Mouse (Mus musculus) right cerebral cortex, postnatal 36 days (tissue): ENCODE data around the gene Slc35d1.
A peak's percentile ranks its signal among the peaks of the same experiment; 100 is the strongest.

ENCODE experiments used
- DNase-seq, 2 experiments: peaks; one replicate each; pipeline ENCODE4 v3.0.0; 2022; ENCODE audit warnings: low spot score in 2 of 2, mixed read lengths in 1 of 2

Gene Slc35d1

GRCm38 (mm10) chr4:103214925-103215820, at the start of gene Slc35d1:
TSS of gene Slc35d1 (minus strand) at chr4:103215164.
- peak; percentile 59 to 65 for DNase-seq

GRCm38 (mm10) chr4:103263812-103264396, 48.9 kb upstream of the Slc35d1 start:
- no peak for DNase-seq

GRCm38 (mm10) chr4:103263378-103263777, 48.4 kb upstream of the Slc35d1 start:
- DNase-seq: no peak

- no peak for DNase-seq
Measured at GRCm38 (mm10) chr4:103258817-103259216, 43.9 kb upstream of the Slc35d1 start.

- no peak for DNase-seq
Measured at GRCm38 (mm10) chr4:103253846-103254245, 38.9 kb upstream of the Slc35d1 start.

- no peak for DNase-seq
Measured at GRCm38 (mm10) chr4:103249436-103250085, 34.6 kb upstream of the Slc35d1 start.

GRCm38 (mm10) chr4:103247813-103248212, 32.8 kb upstream of the Slc35d1 start:
- no peak for DNase-seq

- DNase-seq: no peak
Measured at GRCm38 (mm10) chr4:103247249-103247648, 32.3 kb upstream of the Slc35d1 start.

- no peak for DNase-seq
Measured at GRCm38 (mm10) chr4:103232156-103232555, 17.2 kb upstream of the Slc35d1 start.

GRCm38 (mm10) chr4:103222854-103223253, 7.9 kb upstream of the Slc35d1 start:
- DNase-seq: no peak

GRCm38 (mm10) chr4:103221789-103222188, 6.8 kb upstream of the Slc35d1 start:
- DNase-seq: no peak

GRCm38 (mm10) chr4:103219011-103219410, 4.0 kb upstream of the Slc35d1 start:
- no peak for DNase-seq

GRCm38 (mm10) chr4:103216046-103216445, 1.1 kb upstream of the Slc35d1 start:
- no peak for DNase-seq

GRCm38 (mm10) chr4:103214498-103214924, 453 bp downstream of the Slc35d1 start:
- DNase-seq: peak; percentile 59 to 64

- no peak for DNase-seq
Measured at GRCm38 (mm10) chr4:103213859-103214497, 986 bp downstream of the Slc35d1 start.

- no peak for DNase-seq
Measured at GRCm38 (mm10) chr4:103208553-103208952, 6.4 kb downstream of the Slc35d1 start.

GRCm38 (mm10) chr4:103203646-103204045, 11.3 kb downstream of the Slc35d1 start:
- no peak for DNase-seq

- DNase-seq: no peak
Measured at GRCm38 (mm10) chr4:103200046-103200445, 14.9 kb downstream of the Slc35d1 start.

- DNase-seq: no peak
Measured at GRCm38 (mm10) chr4:103199086-103199485, 15.9 kb downstream of the Slc35d1 start.

GRCm38 (mm10) chr4:103197401-103197800, 17.6 kb downstream of the Slc35d1 start:
- no peak for DNase-seq

GRCm38 (mm10) chr4:103192421-103192820, 22.5 kb downstream of the Slc35d1 start:
- no peak for DNase-seq
